Mouse (Mus musculus): ENCODE results near the gene Hoga1.

DNA sequence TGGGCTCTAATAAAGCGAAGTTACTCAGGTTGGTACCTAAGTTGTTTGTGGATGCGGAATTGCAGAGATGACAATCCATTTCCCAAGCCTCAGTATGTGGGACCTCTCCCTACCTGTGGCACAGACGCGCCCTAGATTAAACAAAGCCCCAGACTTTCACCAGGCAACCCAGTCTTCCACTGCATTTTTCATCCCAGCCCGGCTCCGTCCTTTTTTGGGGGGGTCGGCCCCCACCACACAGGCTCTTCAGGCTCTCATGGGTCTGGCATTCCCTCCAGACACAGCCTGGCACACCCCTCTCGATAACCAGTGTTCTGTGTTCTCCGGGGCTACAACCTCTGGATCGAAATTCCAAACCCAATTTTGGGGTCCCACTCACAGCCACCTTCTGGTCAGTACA, 40.3 kb downstream of the Hoga1 start:
- TF ChIP-seq SIN3A (IDR thresholded peaks at IDR 0.05; ENCODE audit: low read length) (no peak), MAX (IDR thresholded peaks at IDR 0.05; ENCODE audit: low read length) (no peak), POLR2A (IDR thresholded peaks at IDR 0.05; ENCODE audit: low read depth, low read length) (no peak), ETS1 (conservative IDR thresholded peaks at IDR 0.05; ENCODE audit: low read depth, low read length) (no peak), MEF2A (IDR thresholded peaks at IDR 0.05; ENCODE audit: borderline replicate concordance, low read depth, low read length) (no peak), CTCF (conservative IDR thresholded peaks at IDR 0.05 in 1 of 2, IDR thresholded peaks at IDR 0.05 in 1 of 2; ENCODE audit: low read depth in 2 of 2, low read length in 2 of 2) (no peak), ZKSCAN1 (IDR thresholded peaks at IDR 0.05; ENCODE audit: borderline replicate concordance, low read depth, low read length) (no peak), JUND (conservative IDR thresholded peaks at IDR 0.05; ENCODE audit: low read depth, low read length) (no peak), MAZ (IDR thresholded peaks at IDR 0.05; ENCODE audit: low read depth, low read length) (no peak), HCFC1 (IDR thresholded peaks at IDR 0.05; ENCODE audit: low read depth, low read length) (no peak)
